Mouse (Mus musculus) monocyte, adult 2 months (primary cell): ENCODE measurements around the gene Mndal.
"Not testable (repeated sequence)": the region's sequence is repeated elsewhere in the genome, so short reads cannot be mapped to it uniquely, and the experiment has no call there.

Experiments used
- DNase-seq, 2 experiments: peaks; one replicate each; pipeline ENCODE4 v3.0.0; 2022; ENCODE audit warnings: low spot score in 2 of 2, low read depth in 1 of 2

Mndal gene

DNA sequence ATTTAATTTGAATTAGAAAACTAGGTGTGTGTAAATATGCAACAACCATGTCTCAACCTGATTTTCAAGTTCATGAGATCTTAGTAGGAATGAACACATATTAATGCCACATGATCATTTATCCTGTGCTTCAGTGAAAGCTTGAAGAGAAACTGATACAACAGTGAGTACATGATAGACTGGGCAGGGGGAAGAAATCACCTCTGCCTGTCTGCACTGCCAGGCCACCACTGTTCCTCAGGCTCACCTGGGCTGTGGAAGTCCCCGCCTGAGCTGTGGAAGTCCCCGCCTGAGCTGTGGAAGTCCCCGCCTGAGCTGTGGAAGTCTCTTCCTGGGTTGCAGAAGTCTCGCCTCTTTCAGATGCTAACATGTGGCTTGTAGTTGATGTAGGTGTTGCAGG is 36.4 kb downstream of the Mndal start:
- not testable (repeated sequence) for DNase-seq

- not testable (repeated sequence) for DNase-seq
Measured at GRCm38 (mm10) chr1:173889741-173890140, 52.5 kb downstream of the Mndal start.

- DNase-seq, result not testable (repeated sequence)
Measured at GRCm38 (mm10) chr1:173887026-173887787, 55.1 kb downstream of the Mndal start.

- DNase-seq, result not testable (repeated sequence)
Measured at GRCm38 (mm10) chr1:173880004-173880666, 62.2 kb downstream of the Mndal start.

GRCm38 (mm10) chr1:173879225-173879987 is 62.9 kb downstream of the Mndal start:
- not testable (repeated sequence) for DNase-seq

- DNase-seq, result not testable (repeated sequence)
Measured at GRCm38 (mm10) chr1:173878264-173878663, 64.0 kb downstream of the Mndal start.

- not testable (repeated sequence) for DNase-seq
Measured at GRCm38 (mm10) chr1:173877125-173877524, 65.2 kb downstream of the Mndal start.

DNA sequence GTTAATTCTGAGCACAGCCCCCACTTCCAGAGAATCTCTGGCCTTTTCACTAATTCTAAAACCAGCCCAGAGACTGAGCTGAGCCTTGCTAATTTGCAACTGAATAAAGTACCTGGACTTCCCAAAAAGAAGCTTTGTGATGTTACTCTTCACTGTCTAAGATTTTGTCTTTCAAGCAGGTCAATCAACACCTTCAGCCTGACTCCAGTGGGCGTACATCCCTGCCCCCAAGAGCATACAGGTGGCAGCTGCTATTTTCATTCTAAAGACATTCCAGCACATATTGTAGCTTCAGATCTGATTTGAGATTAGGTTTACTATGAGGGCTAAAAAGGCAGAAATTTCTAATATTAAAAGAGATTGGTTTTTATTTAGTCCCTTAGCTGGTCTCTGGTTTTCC is 73.7 kb downstream of the Mndal start:
- DNase-seq, result not testable (repeated sequence)

DNA sequence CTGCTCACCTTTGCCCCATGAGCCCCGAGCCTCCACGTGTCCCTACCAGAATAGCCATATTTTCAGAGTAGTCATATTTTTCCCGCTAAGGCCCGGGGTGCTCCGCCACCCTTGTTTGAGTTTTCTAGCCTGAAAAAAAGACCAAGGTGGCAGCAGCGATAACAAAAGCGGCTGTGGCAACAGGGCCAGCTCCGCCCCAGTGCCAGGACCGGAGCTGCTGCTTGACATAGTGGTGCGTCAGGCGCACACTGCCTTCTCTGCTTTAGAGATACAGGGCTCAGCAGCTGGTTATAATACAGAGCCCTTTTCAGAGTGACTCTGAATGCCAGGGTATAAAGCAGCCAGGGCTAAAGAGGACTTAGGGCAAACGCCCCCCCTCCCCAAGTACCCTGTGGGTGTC is 75.8 kb downstream of the Mndal start:
- no peak for DNase-seq

GRCm38 (mm10) chr1:173853711-173854110 is 88.6 kb downstream of the Mndal start:
- not testable (repeated sequence) for DNase-seq

DNA sequence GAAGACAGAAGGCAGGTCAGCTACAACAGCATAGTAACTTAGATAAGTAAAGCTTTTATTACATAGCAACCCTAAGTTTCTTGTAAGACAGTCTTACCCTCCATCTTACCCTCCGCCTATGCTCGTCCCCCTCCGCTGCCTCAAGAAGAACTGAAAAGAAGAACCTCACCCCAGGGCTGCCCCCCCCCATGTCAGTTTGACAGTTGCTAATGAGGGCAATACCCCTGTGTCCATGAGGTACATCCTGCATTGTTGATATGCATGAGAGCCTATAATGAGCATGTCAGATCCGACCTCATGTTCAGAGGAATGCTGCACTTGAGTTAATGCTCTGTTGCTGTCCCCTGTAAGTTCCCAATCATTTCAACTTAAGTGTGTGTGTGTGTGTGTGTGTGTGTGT is 89.4 kb downstream of the Mndal start:
- DNase-seq, result not testable (repeated sequence)

- DNase-seq, result not testable (repeated sequence)
Measured at GRCm38 (mm10) chr1:173846193-173846592, 96.1 kb downstream of the Mndal start.

DNA sequence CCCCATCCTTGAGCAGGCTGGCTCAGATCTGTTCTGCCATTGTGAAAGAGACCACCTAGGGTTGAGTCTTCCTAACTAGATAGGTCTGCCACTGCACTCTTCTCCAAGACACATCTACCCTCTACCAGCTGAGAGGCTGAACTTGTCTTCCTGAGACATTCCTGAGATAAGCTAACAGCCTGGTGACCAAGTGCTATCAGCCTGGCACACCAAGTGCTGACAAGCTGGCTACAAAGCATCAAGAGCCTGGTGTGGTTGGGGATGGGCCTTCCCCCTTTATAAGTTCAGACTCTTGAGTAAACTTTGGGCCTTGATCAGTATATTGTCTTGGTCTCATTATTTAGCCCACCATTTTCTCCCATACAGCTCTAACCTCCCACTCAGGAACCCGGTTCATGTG is 97.5 kb downstream of the Mndal start:
- DNase-seq, result no peak

DNA sequence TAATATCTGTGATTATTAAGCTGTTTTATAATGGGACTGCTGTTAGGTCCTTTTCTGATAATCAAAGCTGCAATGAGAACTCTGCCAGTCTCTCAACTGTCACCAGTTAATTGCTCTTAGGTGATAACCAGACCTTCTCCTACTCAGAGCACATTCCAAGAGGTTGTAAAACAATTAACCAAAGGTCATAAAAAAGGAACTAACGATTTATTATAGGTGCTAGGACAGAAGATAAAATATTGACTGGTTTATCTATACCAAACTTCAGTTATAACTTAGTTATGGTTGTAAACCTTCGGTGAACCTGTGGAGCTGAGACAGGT is 120.8 kb downstream of the Mndal start:
- not testable (repeated sequence) for DNase-seq

GRCm38 (mm10) chr1:173820794-173821480 is 121.4 kb downstream of the Mndal start:
- not testable (repeated sequence) for DNase-seq

- DNase-seq, result peak; percentile 9 to 18
Measured at GRCm38 (mm10) chr1:173809294-173809693, 133.0 kb downstream of the Mndal start.

- DNase-seq, result not testable (repeated sequence)
Measured at GRCm38 (mm10) chr1:173802689-173803281, 139.5 kb downstream of the Mndal start.

DNA sequence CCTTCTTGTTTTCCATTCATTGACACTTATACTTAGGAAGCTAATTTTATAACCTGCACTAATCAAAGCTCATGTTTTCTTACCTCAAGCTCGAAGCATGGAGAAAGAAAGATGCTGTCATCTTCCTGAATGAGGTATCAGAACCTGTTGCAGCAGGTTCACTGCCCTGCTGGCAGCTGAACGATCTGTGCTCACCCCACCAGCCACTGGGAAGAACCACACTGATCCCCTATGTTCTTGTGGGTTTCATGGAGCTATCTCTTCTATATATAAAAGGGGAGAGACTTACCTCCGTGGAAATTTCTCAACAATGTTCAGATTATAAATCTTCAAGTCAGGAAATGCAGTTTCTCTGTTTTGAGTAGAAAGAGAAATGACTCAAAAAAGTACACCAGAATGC is 140.1 kb downstream of the Mndal start:
- not testable (repeated sequence) for DNase-seq

DNA sequence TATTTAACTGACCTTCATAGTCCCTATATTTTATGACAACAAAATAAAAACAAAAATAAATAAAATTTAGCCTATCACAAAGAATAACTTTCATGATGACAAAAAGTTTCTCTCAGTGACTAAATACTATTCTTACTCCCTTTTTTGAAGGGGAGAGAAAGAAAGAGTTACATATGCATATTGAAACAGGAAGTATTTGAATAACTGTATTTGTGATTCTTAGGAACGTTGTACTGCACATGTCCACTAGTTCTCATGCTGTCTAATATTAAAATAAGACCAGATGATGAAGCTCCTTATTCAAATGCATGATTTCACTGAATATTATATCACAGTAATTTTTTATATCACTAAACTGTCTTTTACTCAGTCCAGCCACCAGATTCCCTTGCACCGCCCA is 140.5 kb downstream of the Mndal start:
- DNase-seq, result not testable (repeated sequence)
